Mouse (Mus musculus): ENCODE data around the gene Ddr2. TPM values are rescaled to one million over a fixed set of nuclear protein-coding genes. Genes with fewer than 3 reads are reported as not detected.
"Not testable (repeated sequence)": the region's sequence is repeated elsewhere in the genome, so short reads cannot be mapped to it uniquely, and the experiment has no call there.

Ddr2 gene
- total RNA-seq, 2 experiments from 2014 or later = 4.6 to 7.7 TPM

DNA sequence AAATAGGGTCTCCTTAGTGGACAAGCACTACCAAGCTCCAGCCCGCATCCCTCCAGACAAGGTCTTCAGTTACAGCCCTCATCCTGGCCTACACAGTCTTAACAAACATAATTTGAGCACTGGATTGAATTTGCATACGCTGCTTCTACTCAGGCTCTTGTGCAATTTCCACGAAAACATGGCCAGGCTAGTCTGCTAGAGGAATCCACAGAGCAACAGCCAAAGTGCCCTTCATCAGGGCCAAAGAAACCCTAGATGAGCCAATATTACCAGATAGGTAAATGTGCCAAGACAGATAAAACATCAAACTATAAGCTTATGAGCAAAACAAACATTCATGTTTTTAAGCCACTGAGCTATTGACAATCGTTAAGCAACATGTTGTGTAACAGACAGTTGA, 75.6 kb downstream of the Ddr2 start:
- DNase-seq = no peak

DNA sequence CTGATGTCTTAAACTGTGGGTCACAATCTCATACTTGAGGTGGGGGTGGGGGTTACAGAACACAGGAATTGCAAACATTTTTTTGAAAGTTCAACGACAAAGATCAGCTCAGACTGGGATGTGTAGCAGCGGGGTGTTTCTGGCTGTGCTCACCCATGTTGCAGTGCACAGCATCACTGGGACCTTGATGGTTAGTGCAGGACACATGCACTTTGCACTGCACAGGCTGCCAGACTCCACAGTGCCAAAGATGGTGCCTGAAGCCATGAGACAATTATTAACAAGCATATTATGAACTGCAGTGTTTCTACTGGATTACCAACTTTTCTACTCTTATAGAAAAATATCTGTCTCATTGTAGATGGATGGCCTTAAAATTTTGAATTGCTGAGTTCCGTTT, 78.9 kb downstream of the Ddr2 start:
- no peak for DNase-seq

DNA sequence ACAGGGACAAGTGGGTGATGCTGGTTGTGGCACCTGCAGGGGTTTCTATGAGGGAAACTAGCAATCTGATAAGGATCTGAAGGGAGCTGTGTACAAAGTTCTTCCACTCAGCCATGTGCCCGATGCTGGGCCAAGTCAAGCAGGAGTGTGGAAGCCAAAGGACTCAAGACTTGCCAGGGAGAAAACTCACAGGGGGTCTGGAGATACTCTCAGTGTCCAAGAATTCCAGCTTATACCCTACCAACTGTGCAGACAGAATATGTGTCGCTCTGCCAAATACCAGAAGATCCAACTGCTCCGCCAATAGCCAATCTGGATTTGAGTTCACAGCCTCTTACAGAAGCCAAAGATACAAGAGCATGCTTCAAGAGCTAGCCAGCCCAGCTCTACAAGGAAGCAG, 95.8 kb downstream of the Ddr2 start:
- no peak for DNase-seq

DNA sequence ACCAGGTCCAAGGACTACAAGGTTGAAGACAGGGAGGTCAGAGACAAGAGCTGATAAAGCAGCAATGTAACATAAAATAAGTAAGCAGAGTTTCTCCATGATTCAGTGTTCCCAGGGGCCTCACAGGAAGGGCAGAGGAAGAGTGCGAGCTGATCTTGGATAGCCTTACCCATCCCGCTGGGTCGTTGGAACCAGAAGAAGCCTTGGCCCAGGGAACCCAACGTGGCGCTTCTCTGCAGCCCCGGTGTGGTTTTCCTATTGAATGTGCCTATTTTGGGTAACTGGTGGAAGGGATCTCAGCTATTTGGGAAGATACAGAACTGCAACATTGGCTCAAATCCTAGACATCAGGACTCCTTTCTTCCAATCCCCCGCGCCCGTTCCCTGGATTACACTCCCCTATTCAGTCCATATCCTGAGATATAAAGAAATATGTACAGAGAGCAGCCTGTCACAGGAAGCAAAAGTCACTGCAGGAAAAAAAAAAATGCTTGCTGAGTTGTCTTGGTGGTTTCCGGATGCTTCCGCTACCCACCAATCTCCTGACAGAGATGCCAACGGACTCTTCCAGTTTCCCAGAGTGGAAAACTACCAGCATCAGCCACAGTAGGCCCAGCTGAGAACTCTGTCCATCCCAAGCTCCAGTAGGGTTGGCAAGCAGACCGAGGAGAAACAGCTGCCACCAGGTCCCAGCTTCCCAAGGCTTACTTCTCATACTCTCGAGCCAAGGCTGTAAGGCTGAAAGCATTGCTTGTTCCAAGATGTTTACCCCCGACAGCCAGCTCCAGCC, 99.7 kb downstream of the Ddr2 start:
- no peak for DNase-seq

DNA sequence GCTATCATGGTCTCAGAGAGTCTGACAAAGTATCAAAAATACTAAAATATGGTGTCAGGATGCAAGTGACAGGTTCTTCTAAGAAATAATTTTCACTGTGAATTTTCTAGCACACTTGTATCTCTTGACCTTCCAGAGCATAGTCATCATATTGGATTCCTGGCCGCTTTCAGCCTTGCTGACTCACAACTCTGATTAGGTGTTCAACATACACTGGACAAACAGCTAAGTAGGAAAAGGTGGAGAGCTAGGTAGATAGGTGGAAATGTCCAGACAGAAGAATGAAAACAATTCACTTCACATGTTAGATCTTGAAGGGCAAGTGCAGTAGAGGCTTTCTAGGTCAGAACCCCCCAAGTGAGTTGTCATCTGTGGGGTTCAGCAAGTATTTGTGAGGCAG, 101.3 kb downstream of the Ddr2 start:
- no peak for DNase-seq

DNA sequence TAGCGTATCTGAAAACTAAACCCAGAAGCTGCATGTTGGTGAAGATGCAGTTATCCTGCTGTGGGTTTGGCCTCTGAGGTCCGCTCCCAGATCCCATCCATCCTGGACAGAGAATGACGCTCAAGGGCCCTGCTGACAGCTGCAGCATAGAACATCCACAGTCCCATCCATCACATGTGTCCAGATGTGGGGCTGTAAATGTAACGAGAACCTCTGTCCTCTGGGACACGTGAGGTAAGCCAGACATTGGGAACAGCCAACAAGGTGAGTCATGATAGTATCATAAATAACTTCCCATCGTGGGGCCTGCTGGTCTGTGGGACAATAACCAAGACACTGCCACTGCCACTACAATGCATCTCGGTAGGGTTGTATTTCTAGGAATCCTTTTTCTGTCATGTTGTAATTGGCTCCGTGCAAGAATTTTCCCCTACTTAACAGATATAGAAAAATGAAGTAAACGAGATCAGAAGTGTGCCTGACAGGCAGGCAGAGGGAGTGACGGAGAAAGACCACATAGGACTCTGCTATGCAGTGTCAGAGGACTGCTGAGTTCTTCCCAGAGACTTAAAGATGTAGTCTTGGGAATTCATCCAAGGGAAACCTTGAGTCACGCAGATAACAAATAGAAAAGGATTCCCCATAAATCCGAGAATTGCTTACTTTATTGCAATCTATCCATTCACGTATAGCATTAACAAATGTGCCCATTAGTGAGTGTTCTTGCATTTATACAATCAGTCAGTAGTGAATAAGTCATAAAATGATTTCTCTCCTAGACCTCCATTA, 101.9 kb downstream of the Ddr2 start:
- DNase-seq = no peak

DNA sequence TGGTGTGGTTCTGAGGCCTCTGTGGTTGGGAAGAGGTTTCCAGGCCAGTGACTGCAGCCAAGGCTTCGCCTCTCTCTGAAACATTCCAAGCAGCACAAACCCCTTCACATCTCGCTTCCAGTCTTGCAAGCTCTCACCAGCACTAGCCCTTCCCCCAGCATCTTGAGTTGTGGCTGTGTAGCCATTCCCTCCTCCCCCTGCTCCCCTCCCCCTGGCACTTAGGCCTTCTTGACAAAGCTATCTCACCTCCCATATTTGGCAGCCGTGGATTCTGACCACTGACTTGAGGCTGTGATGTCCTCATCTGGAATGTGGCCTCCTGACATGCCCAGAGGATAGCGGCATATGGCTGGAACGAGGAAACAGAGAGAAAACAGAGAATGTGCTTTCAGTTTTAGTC, 104.0 kb downstream of the Ddr2 start:
- no peak for DNase-seq

DNA sequence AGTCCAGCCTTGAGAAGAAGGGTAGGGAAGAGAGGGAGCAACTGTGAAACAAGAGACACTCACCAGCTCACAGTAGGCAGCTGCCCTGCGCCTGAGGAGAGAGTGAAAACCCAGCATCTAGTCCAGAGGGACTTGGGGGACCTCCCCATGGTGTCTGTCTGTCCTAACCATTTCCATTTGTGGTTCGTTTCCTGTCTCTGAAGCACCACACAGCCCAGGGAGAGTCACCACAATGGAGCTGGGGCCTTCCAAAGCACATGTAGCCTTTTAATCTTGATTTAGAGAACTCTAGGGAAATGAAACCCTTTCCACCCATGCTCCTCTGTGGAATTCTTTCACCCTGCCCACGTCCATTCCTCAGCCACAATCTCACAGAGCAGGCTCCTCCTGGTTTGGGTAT, 105.3 kb downstream of the Ddr2 start:
- no peak for DNase-seq

DNA sequence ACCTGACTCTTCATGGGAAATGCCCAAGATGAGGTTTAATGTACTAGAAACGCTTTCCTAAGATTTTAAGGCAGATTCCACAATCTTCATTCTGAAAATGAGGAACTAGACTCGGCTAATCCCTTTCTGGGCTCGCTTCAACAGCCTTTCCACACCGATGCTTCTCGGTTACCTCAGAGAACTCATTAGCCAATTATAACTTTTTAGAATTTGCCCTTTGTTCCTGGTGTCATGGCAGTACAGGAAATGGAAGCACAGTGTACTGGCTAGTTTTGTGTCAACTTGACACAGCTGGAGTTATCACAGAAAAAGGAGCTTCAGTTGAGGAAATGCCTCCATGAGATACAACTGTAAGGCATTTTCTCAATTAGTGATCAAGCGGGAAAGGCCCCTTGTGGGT, 116.7 kb downstream of the Ddr2 start:
- not testable (repeated sequence) for DNase-seq

DNA sequence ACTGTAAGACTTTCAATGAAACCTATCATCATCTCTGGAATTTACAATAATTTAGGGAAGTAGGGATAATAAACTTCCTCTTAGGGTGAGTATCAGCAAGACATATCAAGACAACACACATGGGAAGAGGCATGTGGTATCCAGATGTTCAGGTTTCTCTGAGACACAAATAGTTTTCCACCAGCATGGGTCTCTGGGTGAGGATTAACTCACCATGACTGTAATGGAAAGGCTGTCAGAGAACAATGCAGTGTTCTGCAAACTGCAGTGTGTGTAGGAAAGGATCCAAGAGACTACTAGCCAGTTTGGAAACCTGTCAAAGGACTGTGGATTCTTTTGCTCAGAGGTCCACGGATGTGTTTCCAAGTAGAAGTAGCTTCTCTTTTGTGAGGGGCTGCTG, 124.4 kb downstream of the Ddr2 start:
- DNase-seq = no peak

DNA sequence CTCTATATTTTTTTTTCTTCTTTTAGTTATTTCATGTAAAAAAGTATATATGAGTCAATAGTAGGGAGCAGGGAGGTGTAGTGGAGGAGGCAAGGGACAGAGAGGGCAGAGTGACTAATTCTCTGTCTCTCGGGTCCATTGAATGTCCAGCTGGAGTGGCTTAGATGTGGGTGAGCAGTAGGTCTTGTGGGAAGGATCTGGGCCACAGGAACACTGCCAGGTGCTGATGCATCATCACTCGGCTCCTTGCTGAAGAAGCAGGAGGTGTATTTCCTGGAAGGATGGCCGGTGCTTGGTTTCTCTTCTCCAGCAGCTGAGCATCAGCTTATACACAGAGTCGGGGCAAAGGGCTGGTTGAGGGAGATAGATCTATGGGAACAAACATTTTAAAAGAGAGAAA, 132.9 kb downstream of the Ddr2 start:
- no peak for DNase-seq

DNA sequence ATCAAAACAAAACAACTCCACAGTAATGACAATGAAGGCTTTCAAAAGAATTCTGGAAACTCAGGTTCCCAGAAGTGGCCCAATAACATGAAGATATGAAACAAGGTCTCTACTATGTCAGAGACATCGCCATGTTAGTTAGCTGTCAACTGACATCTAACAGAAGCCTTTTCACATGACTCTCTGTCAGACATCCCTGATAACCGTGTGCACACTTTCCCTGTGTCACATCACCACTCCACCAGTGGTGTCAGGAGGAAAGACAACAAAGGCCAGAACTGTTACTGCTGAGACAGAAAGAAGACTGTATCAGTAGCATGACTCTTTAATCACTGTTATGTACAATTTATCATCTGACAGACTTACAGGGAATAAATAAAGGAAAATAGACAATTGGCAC, 138.6 kb downstream of the Ddr2 start:
- DNase-seq = no peak

DNA sequence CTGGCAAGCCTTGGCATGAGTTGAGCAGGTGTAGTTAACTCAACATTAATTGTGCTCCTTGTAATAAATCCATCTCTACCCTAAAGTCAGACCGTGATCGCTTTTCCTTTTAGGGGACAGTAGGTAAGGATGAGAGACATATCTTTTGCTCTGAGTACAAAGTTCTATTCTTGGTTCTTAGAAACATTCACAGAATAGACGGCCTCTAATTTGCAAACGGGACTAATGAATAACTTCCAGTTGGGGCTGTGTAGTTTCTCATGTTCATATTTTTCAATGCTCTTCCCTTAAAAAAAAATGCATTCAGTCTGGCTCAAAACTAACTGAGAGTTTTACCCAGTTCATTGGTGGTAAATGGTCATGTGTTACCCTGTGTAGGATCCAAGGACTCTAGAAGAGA, 139.6 kb downstream of the Ddr2 start:
- DNase-seq = no peak

DNA sequence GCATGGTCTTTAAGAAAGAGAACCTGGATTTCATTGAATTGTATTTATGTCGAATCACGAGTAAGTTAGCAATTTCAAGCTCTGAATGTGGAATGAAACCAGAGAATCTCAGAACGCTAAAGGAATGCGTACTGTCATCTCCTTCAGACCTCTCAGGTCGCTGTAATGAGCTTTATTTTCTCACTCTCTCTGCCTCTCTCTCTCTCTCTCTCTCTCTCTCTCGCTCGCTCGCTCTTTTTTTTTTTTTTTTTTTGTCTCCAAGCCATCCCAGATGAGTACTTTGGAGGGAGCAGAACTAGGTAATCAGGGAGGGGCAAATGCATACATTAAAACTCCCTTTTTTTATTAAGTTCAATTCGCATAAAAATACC, 141.1 kb downstream of the Ddr2 start:
- DNase-seq = no peak

DNA sequence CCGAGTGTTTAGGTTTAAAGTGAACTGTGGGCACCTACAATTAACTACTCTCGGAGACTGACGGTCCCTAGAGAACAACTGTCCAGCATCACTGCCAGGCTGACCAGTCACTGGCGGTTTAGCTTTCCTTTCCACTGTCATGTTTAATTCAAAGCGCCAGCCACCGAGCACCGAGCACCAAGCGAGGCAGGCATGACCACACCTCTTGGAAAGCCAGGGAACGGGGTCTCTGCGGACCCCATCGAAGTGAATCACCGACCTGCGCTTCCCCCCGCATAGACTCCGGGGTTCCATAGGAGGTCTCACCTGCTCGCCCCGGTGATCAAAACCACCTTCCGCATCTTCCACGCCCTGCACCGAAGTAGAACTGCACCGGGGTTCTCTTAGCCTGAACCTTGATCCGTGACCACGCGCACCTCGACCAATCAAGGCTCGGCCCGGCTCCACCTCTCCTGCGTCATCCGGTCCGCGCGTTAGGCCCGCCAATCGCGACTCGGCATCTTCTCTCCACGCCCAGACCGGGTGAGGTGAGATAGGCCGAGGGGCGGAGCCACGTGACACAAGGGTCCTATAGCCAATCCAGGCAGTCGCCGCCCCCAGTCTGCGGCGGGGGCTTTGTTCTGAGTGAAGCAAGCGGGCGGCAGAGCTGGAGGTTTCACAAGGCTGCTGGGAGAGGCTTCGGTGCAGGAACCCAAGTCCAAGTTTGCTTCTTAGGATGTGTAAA, 141.6 kb downstream of the Ddr2 start, which contains the start of gene Hsd17b7:
Gene Hsd17b7, minus strand, starts transcription at position 450 of the 724 bp plus-strand sequence.
- peak; percentile 97 to 98 for DNase-seq

DNA sequence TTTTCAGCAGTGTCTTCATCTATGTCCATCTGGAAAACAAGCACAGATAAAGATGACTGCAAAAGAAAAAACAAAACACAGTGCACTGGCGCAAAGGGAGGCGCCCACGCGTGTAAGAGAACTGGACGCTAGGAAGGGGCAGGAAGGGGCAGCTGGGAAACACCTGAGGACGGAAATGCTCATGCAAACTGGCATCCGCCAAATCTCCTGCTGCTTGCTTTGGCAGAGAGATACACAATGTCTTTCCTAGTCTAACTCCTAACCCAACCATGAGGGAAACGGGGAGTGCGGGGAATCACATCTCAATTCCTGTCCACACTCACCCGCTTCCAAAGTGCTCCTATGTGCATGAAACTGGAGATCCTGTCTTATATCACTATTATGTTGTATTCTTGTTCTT, 157.5 kb downstream of the Ddr2 start:
- no peak for DNase-seq

DNA sequence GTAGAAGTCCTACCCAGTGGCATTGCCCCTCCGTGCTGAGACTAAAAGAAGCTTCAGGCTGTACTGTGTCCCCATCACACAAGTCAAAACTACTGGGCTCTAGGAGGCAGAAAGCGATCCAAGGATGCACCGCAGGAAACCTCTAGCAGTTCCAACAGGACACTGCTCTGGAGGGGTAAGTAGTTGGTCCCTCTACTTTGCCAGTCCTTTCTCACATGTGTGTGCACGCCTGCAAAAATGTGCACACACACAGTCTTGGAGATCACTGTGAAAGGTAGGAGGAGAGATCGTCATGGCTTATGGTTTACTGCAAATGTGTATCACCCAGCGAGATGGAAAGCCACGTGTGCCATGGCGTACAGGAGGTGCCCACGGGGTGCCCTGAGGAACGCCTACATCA, 157.9 kb downstream of the Ddr2 start:
- DNase-seq = no peak

DNA sequence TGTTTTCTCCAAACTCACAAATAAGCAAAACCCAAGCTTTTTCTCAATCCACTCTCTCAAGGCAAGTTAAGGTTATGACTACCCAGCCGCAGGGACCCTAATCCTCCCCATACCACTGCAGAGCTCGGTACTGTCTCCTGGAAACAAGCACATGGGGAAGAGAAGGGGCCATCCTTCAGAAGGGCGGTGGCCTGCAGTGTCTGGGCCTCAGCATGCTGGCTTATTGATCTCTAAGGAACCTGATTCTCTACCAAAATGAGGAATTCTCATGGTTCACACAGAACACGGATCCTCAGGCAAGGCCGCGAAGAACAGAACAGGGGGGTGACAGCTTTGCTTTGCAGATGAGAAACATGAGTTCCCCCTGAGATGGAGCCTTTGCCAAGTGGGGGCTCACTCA, 159.0 kb downstream of the Ddr2 start:
- DNase-seq = no peak

DNA sequence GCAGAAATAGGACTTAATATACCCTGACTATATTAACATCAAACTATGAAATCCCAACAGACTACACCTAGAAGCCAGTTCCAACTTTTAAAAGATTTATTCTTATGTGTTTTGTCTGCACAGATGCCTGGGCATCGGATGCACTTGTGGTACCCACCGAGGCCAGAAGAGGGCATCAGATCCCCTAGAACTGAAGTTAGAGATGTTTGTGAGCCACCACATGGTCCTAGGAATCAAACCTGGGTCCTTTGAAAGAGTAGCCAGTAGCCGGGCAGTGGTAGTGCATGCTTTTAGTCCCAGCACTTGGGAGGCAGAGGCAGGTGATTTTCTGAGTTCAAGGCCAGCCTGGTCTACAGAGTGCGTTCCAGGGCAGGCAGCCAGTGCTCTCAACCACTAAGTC, 159.9 kb downstream of the Ddr2 start:
- DNase-seq = no peak

DNA sequence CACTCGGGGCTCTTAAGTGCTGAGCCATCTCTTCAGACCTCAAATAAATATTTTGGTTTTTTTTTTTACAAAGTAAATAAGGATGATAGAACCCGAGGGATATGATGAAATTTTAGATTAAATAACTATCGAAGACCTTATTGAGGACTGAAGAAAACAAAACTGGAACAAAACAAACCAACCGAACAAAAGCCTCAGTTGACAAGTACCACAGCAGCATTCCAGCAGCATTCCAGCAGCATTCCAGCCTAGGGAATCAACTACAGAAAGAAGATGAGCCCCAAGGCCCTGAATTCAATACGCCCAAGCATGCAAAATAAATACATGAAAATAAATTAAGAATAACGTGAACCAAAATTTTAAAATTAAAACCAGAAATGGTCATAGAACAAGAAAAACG, 160.6 kb downstream of the Ddr2 start:
- DNase-seq = no peak

DNA sequence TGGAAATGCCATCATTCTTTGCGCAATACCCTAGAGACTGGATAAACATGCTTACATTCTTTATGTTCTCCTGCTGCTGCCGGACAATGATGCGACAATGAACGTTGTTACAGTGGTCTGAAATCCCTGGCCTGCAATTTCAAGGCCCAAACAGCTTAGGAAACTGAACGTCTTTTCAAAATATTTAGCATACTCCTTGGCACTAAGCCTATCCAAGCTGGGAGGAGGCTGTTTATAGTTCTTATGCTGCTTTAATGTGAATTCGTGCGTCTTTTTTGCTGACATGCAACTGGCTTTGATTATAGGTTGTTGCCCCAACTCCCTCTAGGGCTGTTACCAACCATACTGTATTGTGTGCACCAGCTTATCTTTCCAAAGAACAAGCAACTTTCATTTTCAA, 161.7 kb downstream of the Ddr2 start:
- no peak for DNase-seq

DNA sequence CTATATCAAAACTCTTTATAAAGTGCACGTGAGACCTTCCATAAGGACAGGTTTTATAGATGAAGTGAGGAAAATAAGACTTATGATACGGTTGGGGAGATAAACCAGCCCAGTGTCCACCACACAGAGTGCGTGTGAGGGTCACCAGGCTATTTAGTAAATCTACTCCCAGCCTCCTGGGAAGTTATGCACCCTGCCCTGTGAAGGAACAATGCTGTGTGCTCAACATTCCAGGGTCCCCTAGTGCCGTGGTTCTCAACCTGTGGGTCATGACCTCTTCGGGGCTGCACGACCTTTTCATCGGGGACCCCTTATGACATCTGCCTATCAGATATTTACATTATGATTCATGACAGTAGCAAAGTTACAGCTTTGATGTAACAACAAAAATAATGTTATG, 162.3 kb downstream of the Ddr2 start:
- no peak for DNase-seq

DNA sequence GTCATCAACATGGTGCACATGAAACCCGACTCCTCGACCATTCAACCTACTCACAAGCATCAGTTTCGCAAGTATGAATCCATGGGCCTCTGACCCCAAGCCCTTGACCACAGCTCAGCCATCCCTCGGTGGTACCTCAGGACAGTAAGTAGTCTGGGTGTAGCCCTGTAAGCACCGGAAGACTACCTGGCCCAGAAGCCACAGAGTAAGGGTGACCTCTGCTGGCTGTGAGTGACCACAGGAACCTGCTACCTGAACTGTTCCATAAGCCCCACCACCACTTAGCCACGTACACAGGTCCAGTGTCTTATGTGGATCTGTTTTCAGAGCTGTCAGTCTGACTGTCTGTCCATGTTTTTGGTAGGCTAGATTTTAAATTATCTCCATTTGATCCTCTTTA, 162.9 kb downstream of the Ddr2 start:
- DNase-seq = no peak

DNA sequence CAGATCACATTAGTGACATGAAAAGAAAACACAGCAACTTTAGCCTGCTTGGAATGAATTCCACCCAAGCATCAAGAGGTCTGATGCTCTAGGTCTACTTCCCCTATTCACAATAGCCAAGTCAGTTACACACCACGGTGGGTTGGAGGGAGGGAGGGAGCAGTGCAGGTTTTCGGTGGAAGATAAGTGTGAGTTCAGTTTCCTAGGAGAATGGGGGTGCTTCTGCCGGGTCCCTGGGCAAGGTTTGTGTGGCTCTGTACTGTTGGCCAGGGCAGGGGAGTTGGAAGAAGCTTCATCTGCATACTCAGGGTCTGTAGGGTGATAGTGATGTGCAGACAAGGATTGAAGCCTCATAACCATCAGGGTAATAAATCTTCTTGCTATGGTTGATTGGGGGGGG, 164.6 kb downstream of the Ddr2 start:
- no peak for DNase-seq
